ENCODE assay signal across 9 mouse cellular contexts in the genomic region with DNA sequence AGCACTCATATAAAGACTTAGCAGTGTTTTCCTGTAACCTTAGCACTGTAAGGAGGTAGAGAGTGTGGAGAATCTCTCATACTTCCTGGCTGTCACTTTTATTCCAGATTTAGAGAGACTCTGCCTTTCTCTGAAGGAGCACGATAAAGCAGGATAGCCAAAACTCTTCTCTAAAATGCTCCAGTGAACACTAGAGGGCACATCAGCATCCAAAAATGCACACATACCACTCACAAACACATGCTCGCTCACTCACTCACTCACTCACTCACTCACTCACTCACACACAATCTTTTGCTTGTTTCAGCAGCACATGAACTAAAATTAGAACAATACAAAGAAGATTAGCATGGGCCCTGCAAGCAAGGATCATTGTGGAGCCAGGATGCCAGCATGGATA. TPM values are rescaled to one million over a fixed set of nuclear protein-coding genes. Genes with fewer than 3 reads are reported as not detected.
DNase-seq lines count a peak whose midpoint lies in the region; ATAC-seq and TF ChIP-seq lines count a peak whose summit lies in the region.
"Had no signal": no experiment of that assay in that cellular context is flagged by ENCODE, and none has a peak within 500 bp of the region (broad histone marks: within the 10 kb centered on the region; RNA-seq: fewer than 3 reads in every experiment).

No protein-coding gene starts in this region.

- H3K9me3 ChIP-seq in hindbrain, postnatal 0 days (ENCODE audit: low read length): no peaks in the 10 kb centered on the region
- no peaks in the 10 kb centered on the region for H3K9me3 ChIP-seq in hindbrain, embryonic 14.5 days (ENCODE audit: control insufficient read depth, low read length)
- H3K9me3 ChIP-seq in liver, postnatal 0 days (ENCODE audit: low read length): no peaks in the 10 kb centered on the region
- H3K9me3 ChIP-seq: hindbrain, embryonic 12.5 days had no signal

- H3K4me2 ChIP-seq in hindbrain, postnatal 0 days (ENCODE audit: low read depth, low read length): no peak overlapping the region
- no peak overlapping the region for H3K4me2 ChIP-seq in hindbrain, embryonic 14.5 days (replicated peaks)
- H3K4me2 ChIP-seq in liver, postnatal 0 days (ENCODE audit: low read depth, low read length): no peak overlapping the region
- H3K4me2 ChIP-seq: hindbrain, embryonic 12.5 days had no signal

- no peak overlapping the region for H3K4me3 ChIP-seq in hindbrain, postnatal 0 days (ENCODE audit: low read length)
- H3K4me3 ChIP-seq in hindbrain, embryonic 14.5 days (replicated peaks; ENCODE audit: low read length): no peak overlapping the region
- H3K4me3 ChIP-seq in liver, postnatal 0 days (ENCODE audit: low read depth, low read length): no peak overlapping the region
- no peak overlapping the region for H3K4me3 ChIP-seq in cerebellum, adult 2 months (replicated peaks; ENCODE audit: insufficient read depth, low read depth, low read length)
- H3K4me3 ChIP-seq: hindbrain, embryonic 12.5 days had no signal

- H3K36me3 ChIP-seq in hindbrain, postnatal 0 days (ENCODE audit: insufficient read depth, low read length): no peaks in the 10 kb centered on the region
- no peaks in the 10 kb centered on the region for H3K36me3 ChIP-seq in hindbrain, embryonic 14.5 days (replicated peaks; ENCODE audit: control insufficient read depth, insufficient read depth)
- no peaks in the 10 kb centered on the region for H3K36me3 ChIP-seq in liver, postnatal 0 days (replicated peaks; ENCODE audit: insufficient read depth, low read length)
- H3K36me3 ChIP-seq: hindbrain, embryonic 12.5 days had no signal

- WGBS in hindbrain, postnatal 0 days: 48% methylated on average over 2 of the region's 2 CpGs
- WGBS in hindbrain, embryonic 14.5 days: 83% methylated on average over 2 of the region's 2 CpGs
- 59% methylated on average over 2 of the region's 2 CpGs for WGBS in liver, postnatal 0 days (ENCODE audit: insufficient replicate concordance)
- WGBS in cerebellum, adult 2 months: 42% methylated on average over 2 of the region's 2 CpGs

- no peaks in the 10 kb centered on the region for H3K27me3 ChIP-seq in hindbrain, postnatal 0 days (ENCODE audit: insufficient read depth, low read length)
- no peaks in the 10 kb centered on the region for H3K27me3 ChIP-seq in hindbrain, embryonic 14.5 days (ENCODE audit: control insufficient read depth, insufficient read depth, low read length)
- no peaks in the 10 kb centered on the region for H3K27me3 ChIP-seq in liver, postnatal 0 days (ENCODE audit: insufficient read depth, low read length)
- no peaks in the 10 kb centered on the region; the same call in 1 of the 2 replicates for H3K27me3 ChIP-seq in cerebellum, adult 2 months (ENCODE audit: control insufficient read depth, insufficient read depth, low read length)
- H3K27me3 ChIP-seq: hindbrain, embryonic 12.5 days had no signal

- no peak for TF ChIP-seq EP300 in liver, postnatal 0 days (IDR thresholded peaks at IDR 0.05; ENCODE audit: low read depth)

- no peak for TF ChIP-seq POLR2A in brain, embryonic 14.5 days (IDR thresholded peaks at IDR 0.05; ENCODE audit: borderline replicate concordance, extremely low read depth, insufficient read depth, insufficient read length, poor library complexity, severe bottlenecking)
- no peak for TF ChIP-seq POLR2A in cerebellum, adult 2 months (IDR thresholded peaks at IDR 0.05; ENCODE audit: borderline replicate concordance, insufficient read depth, low read length)

- no peaks in the 10 kb centered on the region for H3K4me1 ChIP-seq in hindbrain, postnatal 0 days (ENCODE audit: insufficient read depth, low read length)
- H3K4me1 ChIP-seq in hindbrain, embryonic 14.5 days (replicated peaks; ENCODE audit: control insufficient read depth, insufficient read depth, low read length): no peaks in the 10 kb centered on the region
- no peaks in the 10 kb centered on the region for H3K4me1 ChIP-seq in liver, postnatal 0 days (ENCODE audit: insufficient read depth)
- no peaks in the 10 kb centered on the region for H3K4me1 ChIP-seq in cerebellum, adult 2 months (ENCODE audit: control insufficient read depth, insufficient read depth, low read length)
- H3K4me1 ChIP-seq: hindbrain, embryonic 12.5 days had no signal

- ATAC-seq in hindbrain, postnatal 0 days: no peak
- no peak for ATAC-seq in hindbrain, embryonic 14.5 days (ENCODE audit: low FRiP score)
- ATAC-seq in liver, postnatal 0 days: no peak

- H3K27ac ChIP-seq in hindbrain, postnatal 0 days: no peak overlapping the region
- H3K27ac ChIP-seq in hindbrain, embryonic 14.5 days: no peak overlapping the region
- H3K27ac ChIP-seq in liver, postnatal 0 days (ENCODE audit: low read depth): no peak overlapping the region
- no peak overlapping the region for H3K27ac ChIP-seq in cerebellum, adult 2 months (ENCODE audit: insufficient read depth, low read length)
- H3K27ac ChIP-seq: hindbrain, embryonic 12.5 days had no signal

- no peak overlapping the region for H3K9ac ChIP-seq in hindbrain, postnatal 0 days (replicated peaks; ENCODE audit: low read length)
- H3K9ac ChIP-seq in hindbrain, embryonic 14.5 days: no peak overlapping the region
- no peak overlapping the region for H3K9ac ChIP-seq in liver, postnatal 0 days (replicated peaks)
- H3K9ac ChIP-seq: hindbrain, embryonic 12.5 days had no signal

- TF ChIP-seq CTCF in hindbrain, postnatal 0 days (IDR thresholded peaks at IDR 0.05; ENCODE audit: low read depth): peak; percentile 43
- peak; percentile 57 for TF ChIP-seq CTCF in liver, postnatal 0 days (IDR thresholded peaks at IDR 0.05; ENCODE audit: low read depth)
- peak; percentile 7; the same call in 1 of the 2 replicates for TF ChIP-seq CTCF in brain, embryonic 14.5 days (IDR thresholded peaks at IDR 0.05; ENCODE audit: borderline replicate concordance, extremely low read depth, insufficient read depth, insufficient read length)
- no peak for TF ChIP-seq CTCF in cerebellum, adult 2 months (IDR thresholded peaks at IDR 0.05; ENCODE audit: borderline replicate concordance, insufficient read depth, low read depth, low read length)

- DNase-seq in hindbrain, postnatal 0 days (ENCODE audit: low spot score): no peak
- no peak for DNase-seq in hindbrain, embryonic 14.5 days (ENCODE audit: low spot score)
- DNase-seq in liver, postnatal 0 days: no peak
- no peak for DNase-seq in liver
- peak; percentile 23 for DNase-seq in CD4-positive helper T cell, adult 2 months (ENCODE audit: low read depth, low spot score)
- DNase-seq in brain, embryonic 14.5 days (ENCODE audit: low read depth): no peak
- no peak for DNase-seq in cerebellum, adult 2 months
- DNase-seq in cerebellum, postnatal 10 days: no peak

RNA-seq across cellular contexts. Expression of a gene that starts 10.7 kb away (rescaled TPM):
- 118 and 137 TPM in 2 replicates for total RNA-seq in hindbrain, postnatal 0 days (2014; rRNA removed)
- polyA plus RNA-seq in hindbrain, postnatal 0 days (2015; fragmentation: Nextera tagmentation; extraction: Ambion mirVana): 73.8 and 77.1 TPM in 2 replicates
- polyA plus RNA-seq in hindbrain, embryonic 14.5 days (2014; fragmentation: Nextera tagmentation; extraction: Ambion mirVana): 69.0 and 72.1 TPM in 2 replicates
- 137 and 144 TPM in 2 replicates for polyA plus RNA-seq in liver, postnatal 0 days (2015; fragmentation: Nextera tagmentation; extraction: Ambion mirVana)
- polyA plus RNA-seq in brain, embryonic 14.5 days (2012; rRNA removed): 59.3 and 65.7 TPM in 2 replicates
- 157 and 171 TPM in 2 replicates for polyA plus RNA-seq in cerebellum, adult 2 months (2012; rRNA removed)

RNA-seq across cellular contexts. Expression of a gene that starts 31.1 kb away (rescaled TPM):
- total RNA-seq in hindbrain, postnatal 0 days (2014; rRNA removed): 123 and 163 TPM in 2 replicates
- polyA plus RNA-seq in hindbrain, postnatal 0 days (2015; fragmentation: Nextera tagmentation; extraction: Ambion mirVana): 546 and 583 TPM in 2 replicates
- polyA plus RNA-seq in hindbrain, embryonic 14.5 days (2014; fragmentation: Nextera tagmentation; extraction: Ambion mirVana): 370 and 430 TPM in 2 replicates
- polyA plus RNA-seq in liver, postnatal 0 days (2015; fragmentation: Nextera tagmentation; extraction: Ambion mirVana): 80.4 and 88.9 TPM in 2 replicates
- 633 and 642 TPM in 2 replicates for polyA plus RNA-seq in brain, embryonic 14.5 days (2012; rRNA removed)
- polyA plus RNA-seq in cerebellum, adult 2 months (2012; rRNA removed): 494 and 510 TPM in 2 replicates

RNA-seq across cellular contexts. Expression of a gene that starts 42.6 kb away (rescaled TPM):
- total RNA-seq in hindbrain, postnatal 0 days (2014; rRNA removed): 49.2 and 55.7 TPM in 2 replicates
- polyA plus RNA-seq in hindbrain, postnatal 0 days (2015; fragmentation: Nextera tagmentation; extraction: Ambion mirVana): 124 and 133 TPM in 2 replicates
- 161 and 173 TPM in 2 replicates for polyA plus RNA-seq in hindbrain, embryonic 14.5 days (2014; fragmentation: Nextera tagmentation; extraction: Ambion mirVana)
- polyA plus RNA-seq in liver, postnatal 0 days (2015; fragmentation: Nextera tagmentation; extraction: Ambion mirVana): 91.9 and 96.6 TPM in 2 replicates
- polyA plus RNA-seq in brain, embryonic 14.5 days (2012; rRNA removed): 206 and 243 TPM in 2 replicates
- polyA plus RNA-seq in cerebellum, adult 2 months (2012; rRNA removed): 270 and 273 TPM in 2 replicates

RNA-seq across cellular contexts. Expression of a gene that starts 52.4 kb away (rescaled TPM):
- 24.0 and 24.7 TPM in 2 replicates for total RNA-seq in hindbrain, postnatal 0 days (2014; rRNA removed)
- 31.9 and 37.5 TPM in 2 replicates for polyA plus RNA-seq in hindbrain, postnatal 0 days (2015; fragmentation: Nextera tagmentation; extraction: Ambion mirVana)
- 19.1 and 25.1 TPM in 2 replicates for polyA plus RNA-seq in hindbrain, embryonic 14.5 days (2014; fragmentation: Nextera tagmentation; extraction: Ambion mirVana)
- 64.4 and 93.5 TPM in 2 replicates for polyA plus RNA-seq in liver, postnatal 0 days (2015; fragmentation: Nextera tagmentation; extraction: Ambion mirVana)
- 9.8 and 10.6 TPM in 2 replicates for polyA plus RNA-seq in brain, embryonic 14.5 days (2012; rRNA removed)
- polyA plus RNA-seq in cerebellum, adult 2 months (2012; rRNA removed): 1.6 and 1.9 TPM in 2 replicates
